Mouse (Mus musculus): ENCODE results near the gene Dnaic1.

Gene Dnaic1

DNA sequence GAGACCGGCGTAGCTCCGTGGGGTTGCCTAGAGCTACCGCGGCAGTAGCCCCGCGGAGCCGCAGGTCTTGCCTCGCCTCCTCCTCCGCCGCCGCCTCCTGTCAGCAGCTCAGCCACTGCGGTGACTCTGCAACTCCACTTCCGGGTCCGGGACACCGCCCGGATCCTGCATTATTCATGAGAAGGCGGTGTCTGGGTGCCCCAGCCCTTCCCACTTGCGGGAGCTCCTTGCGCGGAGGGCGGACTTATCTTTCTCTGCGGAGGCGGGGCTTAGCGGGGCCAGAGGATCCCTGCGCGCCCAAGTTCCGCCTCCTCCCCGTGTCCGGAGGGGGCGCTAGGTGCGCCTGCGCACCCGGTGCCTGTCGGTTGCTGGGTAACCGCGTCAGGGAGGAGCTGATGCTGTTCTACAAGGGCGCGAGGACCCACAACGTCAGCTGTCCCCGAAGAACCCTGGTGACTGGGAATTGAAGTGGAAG is at the start of gene Dnaic1, which contains the start of gene Fam219a:
Gene Dnaic1, plus strand, starts transcription at position 365 of the 475 bp plus-strand sequence.
Gene Fam219a, minus strand, starts transcription at position 128 of the 475 bp plus-strand sequence.
- DNase-seq (ENCODE audit: low spot score), result peak; percentile 88

DNA sequence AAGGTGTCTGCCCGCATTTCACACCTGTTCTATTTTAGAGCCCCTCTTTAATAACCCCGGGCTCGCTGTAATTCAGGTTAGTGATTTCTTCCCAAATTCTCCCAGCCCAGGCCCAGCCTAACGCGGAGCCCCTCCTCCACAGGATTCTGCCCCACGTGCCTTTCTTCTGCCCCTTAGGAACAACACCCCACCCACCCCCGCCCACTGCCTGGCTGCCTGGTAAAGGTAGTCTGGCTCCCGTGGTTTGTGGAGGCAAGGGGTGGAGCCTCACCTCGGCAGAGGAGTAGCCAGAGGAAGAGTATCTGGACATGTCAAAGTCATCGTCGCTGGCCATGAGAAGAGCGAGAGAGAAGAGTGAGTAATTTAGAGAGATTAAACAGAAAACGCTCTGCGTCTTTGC is 48.9 kb upstream of the Dnaic1 start:
- no peak for DNase-seq (ENCODE audit: low spot score)

DNA sequence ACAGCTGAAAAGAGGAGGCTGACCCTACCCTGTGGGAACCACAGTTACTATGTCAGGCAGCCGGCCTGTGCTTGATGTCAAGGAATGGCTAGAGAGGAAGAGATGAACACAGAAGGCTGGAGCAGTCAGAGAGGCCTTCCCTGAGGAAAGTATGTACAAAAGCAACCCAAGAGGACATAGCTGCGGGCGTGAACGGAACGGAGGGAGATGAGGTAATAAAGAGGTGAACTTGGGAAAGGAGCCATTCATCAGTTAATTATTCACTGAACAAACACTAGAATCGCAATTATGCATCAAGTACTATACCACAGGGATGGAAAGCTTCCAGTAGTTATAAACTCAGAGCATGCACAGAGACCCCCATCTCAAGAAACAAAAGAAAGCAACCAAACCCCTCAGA is 47.4 kb upstream of the Dnaic1 start:
- DNase-seq (ENCODE audit: low spot score), result no peak

DNA sequence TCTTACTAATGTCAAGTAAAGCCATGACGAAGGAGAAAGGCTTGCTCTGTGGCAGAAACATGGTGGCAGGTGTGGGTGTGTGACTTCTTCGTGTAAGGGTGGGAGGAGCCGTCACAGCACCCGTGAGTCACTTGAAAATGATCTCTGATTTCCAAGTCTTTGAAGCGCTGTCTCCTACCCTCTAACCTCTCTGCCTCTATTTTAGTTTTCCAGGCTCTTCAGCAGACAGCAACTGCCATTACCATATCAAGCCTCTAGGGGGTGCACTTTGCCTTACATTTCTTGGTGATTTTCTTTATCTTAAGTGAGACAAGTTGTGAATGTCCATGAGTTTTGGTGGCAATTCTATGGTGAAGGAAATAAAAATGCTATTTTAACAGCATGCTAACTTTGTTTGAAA is 46.8 kb upstream of the Dnaic1 start:
- no peak for DNase-seq (ENCODE audit: low spot score)

DNA sequence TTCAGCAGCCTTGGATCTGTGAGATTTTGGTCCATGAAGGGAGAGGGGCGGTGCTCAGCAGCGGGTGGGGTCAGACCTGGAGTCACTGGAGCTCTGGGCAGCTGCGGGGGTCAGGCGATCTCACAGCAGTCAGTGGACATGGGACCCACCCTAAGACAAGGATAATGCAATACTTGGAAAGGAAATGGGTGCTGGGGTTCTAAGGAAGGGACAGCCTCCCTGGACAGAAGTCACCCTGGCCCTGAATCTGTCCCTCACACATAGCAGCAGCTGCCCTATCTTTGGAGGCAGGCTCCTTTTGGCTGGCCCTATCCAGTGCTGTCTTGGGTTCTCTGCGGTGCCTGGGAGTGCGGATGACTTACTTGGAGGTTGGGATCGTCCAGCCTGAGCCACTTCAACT is 45.7 kb upstream of the Dnaic1 start:
- no peak for DNase-seq (ENCODE audit: low spot score)

DNA sequence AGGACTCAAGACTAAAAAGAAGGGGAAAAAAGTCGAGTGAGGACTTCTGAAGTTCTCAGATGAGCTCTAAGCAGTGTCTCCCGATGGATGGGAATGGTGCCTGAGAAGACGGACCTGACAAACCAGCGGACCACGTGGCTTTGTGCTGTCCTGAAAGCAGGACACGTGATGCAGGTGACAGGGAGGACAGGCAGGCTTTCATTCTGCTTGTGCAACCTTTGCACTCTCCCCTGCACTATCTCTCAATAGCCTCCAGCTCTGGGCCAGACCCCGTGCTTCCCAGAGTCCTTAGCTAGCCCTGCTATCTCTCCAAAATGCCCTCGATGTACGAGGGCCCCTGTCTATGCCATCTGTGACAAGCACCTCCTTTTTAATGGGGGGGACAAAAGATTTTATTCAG is 44.7 kb upstream of the Dnaic1 start:
- DNase-seq (ENCODE audit: low spot score), result no peak

DNA sequence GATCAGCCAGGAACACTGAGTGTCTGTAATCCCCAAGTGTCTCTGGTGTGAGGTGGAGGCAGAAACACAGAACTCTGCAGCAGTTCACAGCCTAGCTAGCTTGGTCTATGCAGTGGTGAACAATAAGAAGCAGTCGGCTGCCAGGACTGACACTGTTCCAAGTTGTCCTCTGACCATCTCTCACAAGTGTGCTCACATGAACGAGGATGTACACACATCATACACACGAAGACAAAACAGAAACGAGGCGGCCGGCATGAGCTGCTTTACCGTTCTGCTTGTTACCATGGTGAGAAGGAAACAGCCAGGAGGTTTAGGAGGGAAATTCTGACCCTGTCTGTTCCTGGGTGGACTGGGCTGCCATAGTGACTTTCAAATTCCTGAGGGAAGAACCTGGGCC is 43.0 kb upstream of the Dnaic1 start:
- no peak for DNase-seq (ENCODE audit: low spot score)

DNA sequence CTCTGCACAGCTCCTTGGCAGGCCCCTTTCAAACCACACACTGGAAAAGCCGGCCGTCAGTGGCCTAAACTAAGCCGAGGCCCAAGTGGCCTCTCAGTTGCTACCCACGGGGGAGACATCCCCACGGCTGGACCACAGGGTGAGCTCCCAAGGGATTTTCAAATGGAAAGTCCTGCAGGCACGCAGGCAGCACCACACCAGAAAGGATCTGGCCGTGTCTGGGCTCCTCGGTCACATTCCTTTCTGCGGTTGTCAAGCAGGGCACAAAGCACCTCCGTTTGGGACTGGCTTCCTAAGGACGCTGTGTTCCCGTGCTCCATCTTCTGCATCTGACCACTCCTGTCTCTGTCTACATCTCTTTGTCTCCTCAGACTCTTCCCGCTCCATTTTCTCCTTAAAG is 42.5 kb upstream of the Dnaic1 start:
- DNase-seq (ENCODE audit: low spot score), result no peak

DNA sequence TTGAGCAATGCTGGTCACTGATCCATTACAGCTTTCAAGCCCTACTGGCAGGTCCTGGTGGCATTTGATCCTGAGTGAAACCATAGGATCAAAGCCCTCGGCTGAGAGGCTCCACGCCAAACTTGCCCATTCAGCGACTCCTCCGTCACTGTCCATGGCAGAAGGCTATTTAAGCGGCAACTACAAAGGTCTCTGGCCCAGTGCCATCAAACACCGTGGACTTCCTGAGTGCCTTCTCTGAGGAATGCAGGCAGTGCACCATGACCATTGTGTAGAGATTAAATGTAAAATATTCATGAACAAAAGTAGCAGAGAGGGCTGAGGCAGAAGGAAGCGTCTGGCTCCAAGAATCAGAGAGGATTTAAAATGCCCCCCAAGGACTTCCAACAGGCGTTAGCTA is 41.6 kb upstream of the Dnaic1 start:
- no peak for DNase-seq (ENCODE audit: low spot score)

DNA sequence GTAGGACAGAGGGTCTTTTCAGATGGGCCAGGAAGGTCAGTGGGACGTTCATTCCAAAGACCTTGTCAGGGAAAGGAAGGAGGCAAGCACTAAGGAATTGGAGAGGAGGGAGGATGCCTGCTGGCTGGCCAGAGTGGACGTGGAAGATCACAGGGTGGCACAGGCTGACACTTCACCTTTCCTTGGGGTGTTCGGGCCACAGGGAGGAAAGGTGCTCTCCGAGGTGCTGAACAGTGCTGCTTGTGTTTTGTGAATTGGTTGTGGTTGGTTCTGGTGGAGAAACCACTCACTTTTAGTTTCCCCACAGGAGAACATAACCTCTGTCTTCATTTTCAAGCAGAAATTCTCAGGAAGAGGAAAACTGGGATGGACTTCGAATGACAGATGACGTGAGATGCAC is 37.2 kb upstream of the Dnaic1 start:
- DNase-seq (ENCODE audit: low spot score), result no peak

DNA sequence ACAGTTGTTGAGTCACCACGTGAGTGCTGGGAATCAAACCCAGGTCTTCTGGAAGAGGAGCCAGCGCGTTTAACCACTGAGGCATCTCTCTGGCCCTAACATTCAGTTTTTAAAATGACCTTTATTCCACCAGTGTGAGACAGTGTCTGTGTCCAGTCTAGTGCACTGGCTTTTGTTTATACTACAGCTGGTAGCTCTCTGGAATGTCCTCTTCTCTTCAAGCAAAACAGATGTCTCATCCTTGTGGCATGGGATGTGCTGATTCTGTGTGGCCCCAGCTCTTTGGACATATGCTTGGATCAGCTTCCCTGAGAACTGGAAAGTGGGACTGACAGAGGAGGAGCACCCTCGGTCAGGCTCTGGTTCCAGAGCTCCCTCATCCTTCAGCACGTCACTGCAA is 34.7 kb upstream of the Dnaic1 start:
- no peak for DNase-seq (ENCODE audit: low spot score)

DNA sequence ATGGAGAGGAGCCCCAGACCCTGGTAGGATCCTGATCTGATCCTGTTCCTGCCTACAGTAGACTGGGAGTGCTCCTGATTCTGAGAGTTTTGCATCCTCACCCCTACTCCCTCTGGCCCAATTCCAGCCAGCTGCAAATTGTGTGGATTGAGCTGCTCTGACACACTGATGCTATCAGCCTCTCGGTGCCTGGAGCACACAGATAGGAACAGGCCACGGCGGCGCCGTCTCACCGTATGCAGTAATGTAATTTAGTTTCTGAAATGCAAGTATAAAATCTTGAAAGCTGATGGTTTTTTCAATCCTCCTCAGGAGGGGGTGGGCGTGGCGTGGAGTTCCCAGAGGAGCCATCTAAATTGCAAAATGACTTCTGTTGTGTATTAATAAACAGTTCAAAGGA is 27.4 kb upstream of the Dnaic1 start:
- no peak for DNase-seq (ENCODE audit: low spot score)

DNA sequence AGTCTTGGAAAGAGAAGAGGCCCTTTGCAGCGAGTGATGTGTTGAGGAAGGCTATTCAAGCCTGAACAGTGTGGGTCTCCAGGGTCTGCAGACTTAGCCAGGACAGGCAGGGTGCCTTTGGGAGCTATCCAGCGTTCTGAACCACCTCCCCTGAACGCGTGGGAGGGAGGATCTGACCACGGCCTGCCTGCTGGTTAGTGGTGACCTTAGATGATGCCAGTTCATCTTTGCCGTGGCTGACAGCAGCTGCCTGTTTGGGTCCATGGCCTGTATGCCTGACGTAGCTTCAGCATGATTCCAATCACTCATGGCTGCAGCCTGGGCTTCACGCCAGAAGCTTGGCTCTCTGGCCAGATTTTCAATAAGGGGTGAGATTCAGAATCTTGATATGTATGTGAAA is 23.6 kb upstream of the Dnaic1 start:
- DNase-seq (ENCODE audit: low spot score), result no peak

DNA sequence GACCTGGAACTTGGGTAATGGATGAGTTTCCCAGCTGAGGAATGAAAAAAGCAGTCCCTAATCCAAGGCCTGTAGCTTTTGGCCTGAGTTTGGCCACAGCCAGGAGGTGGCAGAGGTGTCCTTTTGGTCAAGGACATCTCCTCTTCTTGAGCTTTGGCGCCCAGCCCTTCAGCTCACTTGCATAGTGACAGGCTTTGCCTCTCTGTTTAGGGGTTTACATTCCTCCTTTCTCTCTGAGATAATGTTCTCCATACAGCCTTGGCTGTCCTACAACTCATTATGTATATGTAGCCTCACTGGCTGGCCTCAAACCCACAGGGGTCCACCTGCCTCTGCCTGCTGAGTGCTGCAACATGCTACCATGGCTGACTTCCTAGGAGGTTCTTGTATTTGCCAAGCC is 22.5 kb upstream of the Dnaic1 start:
- no peak for DNase-seq (ENCODE audit: low spot score)

DNA sequence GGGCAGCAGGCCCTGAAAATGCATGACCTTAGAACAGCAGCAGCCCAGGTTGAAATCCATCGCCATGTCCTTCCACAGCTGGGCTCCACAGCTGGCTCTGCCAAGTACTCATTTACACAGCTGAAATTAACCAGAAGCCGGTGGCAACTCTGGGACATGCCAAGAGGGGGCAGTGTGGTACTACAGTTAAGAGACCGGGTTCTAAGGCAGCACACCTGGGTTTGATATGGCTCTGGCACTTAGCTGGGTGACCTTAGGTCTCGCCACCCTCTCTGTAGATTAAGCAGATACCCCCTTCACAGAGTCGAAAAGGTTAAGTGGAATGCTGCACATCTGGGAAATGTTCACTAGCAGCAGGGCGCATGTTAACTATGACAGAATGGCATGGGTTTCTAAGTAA is 17.0 kb upstream of the Dnaic1 start:
- peak; percentile 27 for DNase-seq (ENCODE audit: low spot score)

DNA sequence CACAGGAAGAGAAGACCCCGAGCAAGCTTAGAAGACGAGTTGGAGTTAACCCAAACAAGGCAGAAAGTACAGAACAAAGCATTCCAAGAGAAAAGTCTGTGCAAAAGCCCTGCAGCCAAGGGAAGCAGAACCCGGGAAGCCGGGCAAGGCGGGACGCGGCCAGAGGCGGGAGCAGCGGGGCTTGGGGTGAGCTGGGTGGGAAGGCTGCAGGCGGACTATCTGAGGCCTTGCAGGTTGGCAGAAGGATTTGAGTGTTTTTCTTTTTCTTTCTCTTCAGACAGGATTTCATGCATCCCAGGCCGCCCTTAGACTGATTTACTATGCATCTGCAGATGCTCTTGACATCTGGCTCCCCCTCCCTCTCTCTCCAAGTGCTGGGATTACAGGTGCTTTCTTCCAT is 16.5 kb upstream of the Dnaic1 start:
- DNase-seq (ENCODE audit: low spot score), result no peak

DNA sequence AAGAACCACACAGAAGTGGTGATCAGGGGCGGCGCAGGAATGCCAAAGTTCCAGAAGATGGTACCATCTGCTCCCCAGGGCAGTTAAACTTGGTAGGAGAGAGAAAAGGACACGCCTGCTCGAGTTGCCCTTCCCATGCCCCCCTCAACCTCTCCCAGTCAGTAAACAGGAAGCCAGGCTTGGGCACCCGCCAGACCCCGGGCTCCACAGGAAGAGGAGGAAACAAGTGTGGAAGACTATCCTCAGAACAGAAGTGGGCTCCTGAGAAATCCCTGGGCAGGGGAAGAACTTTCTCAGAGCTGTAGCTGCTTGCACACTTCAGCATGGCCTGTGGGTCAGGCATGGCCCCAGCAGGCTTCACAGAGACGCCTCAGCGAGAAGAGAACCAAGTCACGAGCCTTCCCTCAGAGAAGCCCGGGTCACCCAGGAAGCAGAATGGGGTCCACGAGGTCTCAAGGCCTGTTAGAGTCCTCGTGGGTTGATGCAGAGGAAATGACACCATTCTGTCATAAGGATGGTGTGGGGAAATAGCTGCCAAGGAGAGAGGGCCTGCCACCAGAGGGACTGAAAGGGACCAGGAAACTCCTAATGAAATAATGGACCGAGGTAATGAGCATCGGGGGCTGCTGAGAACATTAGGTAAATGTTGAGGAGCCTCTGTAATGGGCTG is 14.4 kb upstream of the Dnaic1 start:
- no peak for DNase-seq (ENCODE audit: low spot score)

DNA sequence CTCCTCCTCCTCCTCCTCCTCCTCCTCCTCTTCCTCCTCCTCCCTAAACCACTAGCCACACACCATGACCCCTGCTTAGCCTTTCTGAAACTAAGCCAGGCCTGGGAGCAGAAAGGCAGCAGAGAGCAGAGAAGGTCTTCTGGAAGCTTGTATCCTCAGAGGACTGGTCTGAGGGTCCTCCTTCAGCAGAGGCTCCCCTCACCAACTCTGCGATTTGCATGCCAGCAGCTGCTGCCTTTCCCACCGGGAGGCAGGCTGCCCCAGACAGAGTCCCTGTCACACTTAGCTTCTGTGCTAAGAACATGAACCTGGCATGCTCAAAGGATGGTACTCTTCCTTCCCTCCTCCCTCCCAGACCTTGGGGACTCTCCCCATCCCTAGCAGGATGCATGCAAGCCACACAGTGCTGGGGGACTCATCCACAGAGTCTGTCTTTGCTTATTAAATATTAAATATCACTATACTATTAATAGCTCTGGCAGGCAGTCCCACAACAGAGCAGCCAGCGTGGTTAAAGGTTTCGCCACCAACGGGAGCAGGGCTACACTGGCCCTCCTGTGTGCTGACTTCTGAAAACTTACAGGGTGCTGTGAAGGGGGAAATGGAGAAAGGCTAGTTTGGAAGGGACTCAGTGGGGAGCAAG is 13.1 kb upstream of the Dnaic1 start:
- no peak for DNase-seq (ENCODE audit: low spot score)

DNA sequence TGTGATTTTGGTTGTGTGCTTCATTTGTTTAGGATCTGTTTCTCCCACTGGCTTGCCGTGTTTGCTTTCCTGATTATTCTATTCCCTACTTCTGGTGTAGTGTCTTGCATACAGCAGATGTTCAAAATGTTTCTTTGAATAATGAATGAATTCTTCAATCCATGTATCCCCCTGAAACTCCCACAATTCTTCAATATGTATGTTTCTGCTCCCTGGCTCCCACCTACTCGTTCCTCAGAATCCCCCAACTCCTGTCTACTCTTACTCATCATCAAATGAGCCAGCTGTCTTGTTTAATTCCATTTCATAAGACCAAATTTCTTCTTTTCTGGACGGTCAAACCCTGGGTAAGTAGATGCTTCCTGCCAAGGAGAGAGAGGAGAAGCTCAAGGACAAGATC is 12.5 kb upstream of the Dnaic1 start:
- no peak for DNase-seq (ENCODE audit: low spot score)

DNA sequence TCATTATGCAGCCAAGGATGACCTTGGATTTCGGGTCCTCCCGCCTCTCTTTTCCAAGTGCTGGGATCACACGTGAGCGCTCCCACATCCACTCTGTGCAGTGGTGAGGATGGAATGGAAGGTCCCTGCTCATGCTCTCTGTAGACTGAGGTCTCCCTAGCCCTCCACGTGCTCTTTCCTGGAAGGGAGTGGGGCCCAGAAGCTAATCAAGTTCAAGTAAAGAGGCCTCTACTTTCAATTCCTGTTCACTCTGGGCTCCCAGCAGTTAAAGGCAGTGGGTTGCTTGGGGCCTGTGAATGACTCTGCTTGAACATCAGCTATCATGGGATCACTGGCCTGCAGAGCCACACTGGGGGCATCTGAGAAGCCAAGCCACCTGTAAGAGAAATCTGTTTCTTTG is 6.3 kb upstream of the Dnaic1 start:
- no peak for DNase-seq (ENCODE audit: low spot score)

DNA sequence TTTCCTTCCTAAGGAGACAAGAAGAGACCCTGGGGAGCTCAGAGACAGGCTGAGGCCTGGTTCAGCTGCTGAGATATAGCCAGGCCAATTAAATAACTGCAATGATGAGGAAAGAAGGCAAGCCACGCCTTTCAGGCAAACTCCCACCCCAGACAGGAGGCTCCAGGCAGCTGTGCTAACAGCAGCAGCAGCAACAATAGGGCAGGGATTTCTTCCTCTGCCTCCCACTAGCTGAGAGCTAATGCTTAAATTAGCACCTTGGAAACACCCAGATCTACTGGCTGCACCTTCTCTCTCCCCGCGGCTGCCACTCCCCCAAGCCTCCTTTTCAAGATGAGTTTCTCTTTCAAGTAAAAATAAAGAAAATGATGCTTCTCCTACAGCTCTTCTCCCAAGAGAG is 3.5 kb upstream of the Dnaic1 start:
- DNase-seq (ENCODE audit: low spot score), result no peak

DNA sequence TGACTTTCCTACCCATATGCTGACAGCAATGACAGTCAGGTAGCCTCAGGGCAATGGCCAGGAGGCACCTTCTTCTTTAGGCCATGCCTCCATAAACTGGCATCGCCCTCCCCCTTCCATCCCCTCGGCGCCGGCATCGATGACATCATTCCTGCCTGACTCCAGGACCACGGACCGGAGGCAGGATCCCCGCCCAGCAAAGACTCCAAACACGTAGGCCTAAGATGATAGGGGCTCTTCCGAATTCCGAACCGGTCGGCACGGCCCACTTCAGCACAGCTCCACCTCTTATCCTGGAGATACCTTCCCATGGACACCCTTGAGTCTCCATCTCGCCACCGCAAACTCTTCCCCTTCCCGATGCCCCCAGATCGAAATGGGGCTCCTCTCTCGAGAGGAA is 1.3 kb upstream of the Dnaic1 start:
- DNase-seq (ENCODE audit: low spot score), result no peak

DNA sequence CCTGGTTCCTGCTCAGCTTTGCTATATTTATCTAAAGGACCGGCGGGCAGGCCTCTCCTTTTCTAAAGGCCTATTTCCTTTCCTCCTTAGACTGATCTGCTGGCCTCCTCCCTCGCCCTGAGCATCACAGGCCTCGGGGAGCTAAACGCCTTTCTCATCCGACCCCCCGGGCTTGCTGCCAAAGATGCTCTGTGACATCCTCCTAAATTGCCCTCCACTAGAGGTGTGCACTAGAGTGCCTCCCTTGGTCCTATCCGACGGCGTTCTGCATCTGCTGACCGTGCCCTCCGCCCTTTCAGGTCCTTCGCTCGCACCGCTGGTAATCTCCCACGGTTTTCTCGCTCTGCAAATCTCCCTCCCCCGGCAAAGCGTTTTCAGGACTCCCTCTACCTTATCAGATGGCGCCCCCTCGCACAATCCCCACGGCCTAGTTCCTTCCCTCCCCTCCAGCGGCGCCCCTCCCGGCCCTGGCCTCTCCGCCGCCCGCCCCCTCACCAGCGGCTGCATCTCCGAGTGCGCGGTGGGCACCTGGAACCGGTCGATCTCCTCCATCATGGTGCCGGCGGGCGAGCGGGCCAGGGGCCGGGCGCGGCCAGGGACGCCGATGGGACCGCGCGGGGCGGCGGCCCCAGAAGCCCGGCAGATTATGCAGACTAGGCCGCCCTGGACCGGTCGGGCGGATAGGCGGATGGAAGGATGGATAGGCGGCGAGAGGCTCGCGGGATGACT is 729 bp upstream of the Dnaic1 start:
- no peak for DNase-seq (ENCODE audit: low spot score)

Measured in ovary, postnatal 10 days (tissue).